In genomic region chr9:83575403-83575802, GRCm38 (mm10) we compare ENCODE assay signal across 14 mouse cellular contexts.
"Had no signal": no experiment of that assay in that cellular context is flagged by ENCODE, and none has a peak within 500 bp of the region (broad histone marks: within the 10 kb centered on the region; RNA-seq: fewer than 3 reads in every experiment).

No protein-coding gene starts in this region.

- H3K9me3 ChIP-seq: limb, embryonic 12.5 days; liver, embryonic 13.5 days; midbrain, embryonic 10.5 days; neural tube, embryonic 12.5 days had no signal

- H3K4me3 ChIP-seq: layer of hippocampus, adult 2 months; limb, embryonic 12.5 days; liver, embryonic 13.5 days; midbrain, embryonic 10.5 days; neural tube, embryonic 12.5 days had no signal

- DNase-seq: kidney, adult 9 months; kidney, postnatal 36 days; liver, embryonic 13.5 days; lung, adult 2 months; lung, postnatal 36 days; retina, postnatal 1 day; thymus, postnatal 36 days had no signal

- H3K4me2 ChIP-seq: limb, embryonic 12.5 days; liver, embryonic 13.5 days; neural tube, embryonic 12.5 days had no signal

- H3K36me3 ChIP-seq: limb, embryonic 12.5 days; liver, embryonic 13.5 days; midbrain, embryonic 10.5 days; neural tube, embryonic 12.5 days had no signal

- ATAC-seq: intestine, embryonic 16.5 days; lung, postnatal 0 days had no signal

- H3K9ac ChIP-seq: limb, embryonic 12.5 days; liver, embryonic 13.5 days; neural tube, embryonic 12.5 days had no signal

- H3K27me3 ChIP-seq: limb, embryonic 12.5 days; liver, embryonic 13.5 days; neural tube, embryonic 12.5 days had no signal

- H3K27ac ChIP-seq: kidney, postnatal 0 days; liver, embryonic 13.5 days; midbrain, embryonic 10.5 days; neural tube, embryonic 12.5 days had no signal

- H3K4me1 ChIP-seq: neural tube, embryonic 12.5 days had no signal
